Mouse (Mus musculus): ENCODE results near the gene Sept5. TPM values are rescaled to one million over a fixed set of nuclear protein-coding genes. Genes with fewer than 3 reads are reported as not detected.

The Sept5 gene
- total RNA-seq, 2 experiments from 2014 or later = 3.9 to 4.1 TPM

DNA sequence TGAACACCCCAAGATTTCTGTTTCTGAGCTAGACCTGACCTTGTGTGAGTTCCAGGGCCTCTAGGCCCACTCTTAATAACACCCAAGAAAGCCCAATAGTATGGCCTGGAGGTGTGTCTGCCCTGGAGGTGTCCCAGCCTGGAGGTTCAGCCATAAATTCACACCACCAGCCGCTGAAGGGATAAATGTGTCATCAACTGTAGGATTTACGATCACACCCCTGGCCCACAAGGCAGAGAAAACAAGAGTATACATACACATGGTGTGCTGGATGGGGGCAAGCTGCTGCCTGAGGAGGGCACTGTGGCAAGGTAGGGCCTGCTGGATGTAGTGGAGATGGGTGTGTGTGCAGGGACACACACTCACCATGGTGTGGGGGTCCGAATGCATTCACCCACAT lies 16.5 kb downstream of the Sept5 start:
- DNase-seq = no peak

DNA sequence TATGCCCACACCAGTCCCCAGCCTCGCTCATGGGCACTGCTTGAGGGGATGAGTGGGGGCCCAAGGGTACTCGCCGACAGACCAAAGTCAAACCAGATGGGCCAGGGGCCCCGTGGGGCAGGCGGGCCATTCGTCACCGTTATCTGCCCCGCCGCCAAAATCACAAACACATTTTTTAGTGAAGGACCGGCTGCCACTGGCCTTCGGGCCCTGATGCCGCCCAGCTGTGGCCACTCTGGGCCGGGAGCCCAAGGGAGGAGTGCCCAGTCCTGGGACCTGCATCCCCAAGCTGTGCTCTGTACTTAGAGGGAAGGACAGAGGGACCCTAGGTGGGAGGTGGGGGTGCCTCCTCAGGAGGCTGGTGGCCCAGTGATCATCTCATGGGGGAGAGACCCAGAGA lies 18.0 kb downstream of the Sept5 start:
- no peak for DNase-seq

DNA sequence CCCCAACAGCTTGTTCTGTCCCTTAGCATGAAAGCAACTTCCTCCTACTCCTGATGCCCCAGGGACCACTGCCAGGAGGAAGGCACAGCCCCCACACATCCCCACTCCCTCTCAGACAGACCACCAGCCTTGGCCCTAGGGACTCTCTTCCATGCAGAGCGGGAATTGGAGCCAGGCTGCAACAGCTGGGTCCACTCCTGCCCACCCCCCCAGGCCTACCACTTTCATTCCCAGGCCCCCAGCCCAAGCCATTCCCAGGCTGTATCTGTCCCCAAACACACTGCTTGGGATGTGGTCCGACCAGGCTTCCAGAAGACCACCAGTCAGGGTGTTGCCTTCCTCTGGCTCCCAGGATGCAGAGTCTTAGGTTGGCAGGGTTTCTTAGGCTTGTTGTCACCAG lies 20.7 kb downstream of the Sept5 start:
- no peak for DNase-seq

DNA sequence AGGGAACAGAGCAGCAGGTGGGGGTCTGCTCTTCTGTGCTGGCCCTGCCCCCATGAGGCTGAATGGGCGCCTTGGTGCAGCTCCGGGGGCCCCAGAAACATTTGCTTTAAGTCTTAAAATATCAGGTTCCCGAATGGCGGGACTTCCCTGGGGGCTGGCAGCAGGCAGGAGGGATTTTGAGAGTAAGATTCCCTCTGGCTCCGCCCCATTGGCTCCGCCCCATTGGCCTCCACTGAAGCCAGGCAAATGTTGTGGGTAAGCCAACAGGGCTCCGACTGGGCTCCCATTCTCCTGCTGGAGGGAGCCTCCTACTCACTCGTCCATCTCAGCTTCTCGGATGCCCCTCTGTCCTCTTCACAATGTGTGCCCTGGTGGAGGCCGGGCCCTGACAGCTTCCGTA lies 21.5 kb downstream of the Sept5 start:
- DNase-seq = no peak

DNA sequence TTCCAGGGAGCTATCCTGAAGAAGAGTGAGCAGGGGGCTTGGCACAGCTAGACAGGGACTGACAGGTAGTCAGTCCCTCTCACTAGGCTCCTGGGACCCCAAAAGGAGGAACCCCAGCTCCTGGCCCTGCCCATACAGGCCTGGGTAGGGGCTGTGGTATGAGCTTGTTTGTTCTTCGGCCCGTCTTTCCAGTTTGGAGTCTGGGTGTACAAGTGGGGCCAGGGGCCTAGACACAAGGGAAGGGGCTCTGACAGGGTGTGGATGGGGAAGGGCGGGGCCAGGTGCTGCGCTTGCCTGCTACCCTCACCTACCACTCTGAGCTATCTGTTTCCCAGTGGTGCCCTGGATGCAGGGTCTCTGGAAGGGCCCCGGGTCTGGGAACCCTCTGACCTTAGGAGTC lies 24.0 kb downstream of the Sept5 start:
- DNase-seq = no peak

DNA sequence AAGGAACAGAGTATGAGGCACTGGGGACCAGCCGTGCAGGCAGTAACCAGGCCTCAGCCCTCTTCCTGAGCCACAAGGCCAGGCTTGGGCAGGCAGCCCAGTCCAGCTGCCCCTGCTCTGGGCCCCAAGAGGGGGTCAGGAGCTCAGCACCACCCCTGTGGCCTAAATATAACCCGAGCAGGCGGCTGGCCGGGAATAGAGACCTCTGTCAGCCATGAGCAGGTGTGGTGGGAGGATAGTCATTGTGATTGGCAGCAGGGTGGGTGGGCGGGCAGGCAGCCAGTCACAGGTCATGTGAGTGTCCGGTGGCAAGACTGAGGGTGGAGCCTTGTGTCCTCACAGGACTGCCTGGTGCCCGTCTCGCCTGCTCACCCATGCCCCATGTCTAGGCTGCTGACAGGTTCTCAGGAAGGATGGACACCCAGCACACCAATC lies 25.5 kb downstream of the Sept5 start:
- DNase-seq = peak; percentile 75

DNA sequence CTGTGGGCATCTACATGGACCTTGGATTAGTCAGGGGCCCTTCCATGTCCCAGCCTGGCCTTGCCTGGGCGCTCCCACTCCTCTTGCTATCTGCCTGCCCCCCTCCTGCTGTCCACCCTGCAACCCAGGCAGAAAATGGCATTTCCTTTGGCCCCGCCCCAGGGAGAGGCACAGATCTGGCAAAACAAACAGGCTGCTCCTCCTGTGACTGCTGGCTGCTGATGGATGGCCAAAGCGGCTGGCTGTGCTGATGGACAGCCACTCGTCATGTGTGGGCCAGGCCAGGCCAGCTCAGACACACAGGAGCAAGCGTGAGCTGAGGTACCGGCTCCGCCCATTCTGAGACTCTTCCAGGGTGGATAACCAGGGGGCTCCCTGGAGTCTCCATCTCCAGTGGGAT lies 28.3 kb downstream of the Sept5 start:
- no peak for DNase-seq

DNA sequence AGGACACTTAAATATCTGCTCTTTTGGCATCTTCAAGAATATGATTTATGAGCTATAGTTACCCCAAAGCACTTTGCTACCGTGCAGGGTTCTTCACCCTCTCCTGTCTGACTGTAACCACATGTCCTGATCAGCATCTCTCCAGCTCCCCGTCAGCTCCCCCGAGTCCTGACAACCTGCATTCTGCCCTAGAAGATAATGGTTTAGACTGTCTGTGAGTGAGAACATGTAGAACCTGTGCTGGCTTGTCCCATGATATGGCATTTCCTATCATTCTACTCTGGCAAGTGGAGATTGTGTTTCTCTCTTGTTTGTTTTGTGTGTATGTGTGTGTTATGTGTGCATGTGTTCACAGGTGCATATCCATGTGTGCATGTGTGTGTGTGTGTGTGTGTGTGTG lies 31.7 kb downstream of the Sept5 start:
- no peak for DNase-seq

DNA sequence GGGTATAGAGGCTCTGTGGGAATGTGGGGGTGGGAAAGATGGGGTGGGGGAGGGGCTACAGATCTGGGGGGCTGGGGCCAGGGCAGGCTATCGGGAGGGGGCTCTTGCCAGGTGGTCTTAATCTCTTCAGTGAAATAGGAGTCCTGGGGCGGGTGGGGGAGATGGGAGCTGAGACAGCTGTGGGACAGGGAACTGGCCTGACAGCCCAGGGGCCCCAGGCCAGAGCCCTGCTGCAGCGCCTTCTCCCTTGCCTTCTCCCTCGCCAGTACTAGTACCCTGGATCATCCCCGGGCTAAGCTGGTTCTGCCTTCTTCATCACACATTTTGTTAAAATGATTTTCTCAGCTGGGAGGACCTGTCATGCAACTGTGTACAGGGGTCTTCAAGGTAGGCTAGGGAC lies 33.5 kb downstream of the Sept5 start:
- no peak for DNase-seq

DNA sequence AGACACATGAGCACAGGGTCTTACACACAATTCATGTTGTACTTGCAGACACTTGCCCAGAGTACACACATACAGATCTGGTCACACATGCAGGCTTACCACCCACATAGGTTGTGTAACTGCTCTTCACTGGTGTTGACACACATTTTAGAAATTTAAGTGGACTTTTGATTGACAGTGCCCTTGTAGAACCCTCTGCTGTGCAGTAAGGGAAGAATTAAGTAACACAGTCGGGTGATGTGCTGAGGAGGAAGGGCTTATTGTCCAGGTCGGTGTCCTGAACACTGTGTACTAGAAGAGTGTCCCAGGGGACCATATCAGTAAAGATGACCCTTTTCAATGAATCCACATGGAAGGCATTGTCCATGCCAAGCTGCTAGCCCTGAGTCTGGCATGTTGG lies 35.8 kb downstream of the Sept5 start:
- no peak for DNase-seq

DNA sequence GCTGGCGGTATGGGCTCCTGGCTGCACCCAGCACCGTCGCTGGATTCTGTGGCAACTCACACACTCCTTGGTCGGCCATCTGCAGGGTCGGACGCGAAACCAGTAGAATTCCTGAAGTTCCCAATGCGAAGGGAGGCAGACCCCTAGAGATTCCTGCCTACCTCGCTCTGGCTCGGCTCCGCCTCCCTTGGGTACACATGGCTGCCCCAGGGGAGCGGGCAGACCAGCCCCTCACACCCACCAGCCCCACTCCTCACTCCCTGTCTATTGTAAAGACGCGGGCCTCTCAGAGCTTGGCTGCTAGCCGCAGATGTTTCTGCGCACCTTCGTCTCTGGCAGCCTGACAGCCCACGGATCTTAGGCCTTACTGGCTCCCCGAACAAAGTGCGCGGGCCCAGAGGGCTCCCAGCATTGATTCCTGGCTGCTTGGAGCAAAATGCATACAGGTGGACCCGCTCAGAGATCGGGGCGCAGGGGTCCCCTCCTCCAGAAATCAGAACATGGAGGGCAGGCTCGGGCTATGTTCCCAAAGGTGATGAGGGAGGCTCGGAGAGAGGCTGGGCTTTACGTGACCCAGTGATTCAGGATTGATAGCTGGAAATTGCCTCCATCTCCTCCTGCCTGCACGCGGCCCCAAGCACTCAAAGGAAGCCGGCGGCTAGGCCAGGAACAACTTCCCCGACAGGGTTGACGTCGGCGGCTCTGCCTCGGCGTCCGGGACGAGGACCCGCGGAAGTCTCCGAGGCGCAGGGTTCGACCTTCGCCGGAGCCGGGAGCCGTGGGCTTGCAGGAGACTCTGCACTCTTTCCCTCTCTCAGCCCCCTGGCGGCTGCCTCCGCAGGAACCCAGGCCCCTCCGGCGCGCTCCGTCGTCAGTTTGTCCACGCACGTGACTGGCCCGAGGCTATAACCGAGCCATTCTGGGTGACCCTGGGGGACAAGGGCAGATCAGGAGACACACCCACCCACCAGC lies 38.4 kb downstream of the Sept5 start:
- DNase-seq = no peak

DNA sequence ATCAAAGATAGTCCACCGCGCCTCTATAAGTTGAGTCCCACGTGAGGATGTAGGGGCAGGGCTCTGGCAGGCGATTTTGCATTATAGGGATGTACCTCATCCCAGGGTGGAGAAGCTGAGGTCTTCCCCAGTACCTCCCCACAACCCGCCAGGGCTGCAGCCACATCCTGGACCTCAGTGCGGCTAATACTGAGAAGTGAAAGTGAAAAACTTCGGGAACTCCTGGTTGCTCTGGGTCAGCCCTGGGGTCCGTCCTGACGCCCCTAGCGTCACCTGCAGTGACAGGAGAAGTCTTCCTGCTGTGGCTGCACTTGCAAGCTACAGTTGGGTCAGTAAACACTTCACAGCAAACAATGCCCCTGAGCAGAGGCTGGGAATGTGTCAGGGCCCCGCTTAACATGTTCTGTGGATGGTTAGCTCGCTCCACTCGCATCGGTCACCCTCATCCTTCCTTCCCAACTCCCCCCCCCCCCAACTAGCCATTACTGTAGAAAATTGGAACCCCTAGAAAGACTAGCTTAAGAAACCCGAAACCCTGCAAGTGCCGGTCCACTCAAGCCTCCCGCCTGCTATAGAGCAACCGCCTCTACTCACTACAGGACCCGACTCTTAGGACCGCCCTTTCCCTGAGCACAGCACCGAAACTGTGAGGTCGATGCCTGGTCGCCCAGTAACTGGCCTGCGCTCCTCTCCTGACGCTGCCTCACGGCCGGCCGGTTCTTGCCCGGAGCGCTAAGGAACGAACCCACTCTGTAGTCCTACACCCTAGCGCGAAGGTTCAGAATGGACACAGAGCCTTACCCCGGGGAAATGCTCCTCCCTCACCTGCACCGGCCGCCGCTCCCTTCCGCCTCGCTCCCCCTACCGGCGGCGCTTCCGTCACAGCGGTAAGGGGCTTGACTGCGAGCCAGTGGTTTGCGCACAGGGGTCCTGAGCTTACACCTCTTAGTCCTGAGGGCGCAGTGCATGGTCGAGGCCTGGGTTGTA lies 39.7 kb downstream of the Sept5 start, which contains the start of gene Tbx1:
TSS of gene Tbx1 (minus strand) at position 868 of the 987 bp plus-strand sequence.
- DNase-seq = no peak

DNA sequence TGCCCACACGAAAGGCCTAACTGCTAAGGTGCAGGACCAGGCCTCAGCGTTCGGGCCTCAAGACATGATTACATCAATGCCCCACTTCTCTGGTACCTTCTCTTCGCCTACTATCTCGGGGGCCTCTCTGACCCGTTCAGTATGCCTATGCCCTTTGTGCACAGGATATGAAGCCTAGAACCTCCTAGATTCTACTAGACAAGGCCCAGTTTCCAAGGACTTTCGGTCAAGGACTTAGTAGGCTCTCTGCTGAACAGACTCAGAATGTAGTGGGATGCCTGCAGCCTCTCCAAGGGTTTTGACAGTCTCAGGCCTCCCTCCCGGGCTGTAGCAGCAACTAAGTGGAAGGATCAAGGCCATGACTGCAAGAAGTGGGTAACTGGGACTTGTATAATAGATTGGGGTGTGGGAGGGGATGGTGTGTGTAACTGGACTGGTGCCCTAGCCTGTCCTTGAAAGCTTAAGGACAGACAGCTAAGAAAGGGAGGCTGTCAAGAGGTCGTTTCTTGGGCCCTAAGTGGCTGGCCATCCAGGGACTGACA lies 40.6 kb downstream of the Sept5 start:
- no peak for DNase-seq

DNA sequence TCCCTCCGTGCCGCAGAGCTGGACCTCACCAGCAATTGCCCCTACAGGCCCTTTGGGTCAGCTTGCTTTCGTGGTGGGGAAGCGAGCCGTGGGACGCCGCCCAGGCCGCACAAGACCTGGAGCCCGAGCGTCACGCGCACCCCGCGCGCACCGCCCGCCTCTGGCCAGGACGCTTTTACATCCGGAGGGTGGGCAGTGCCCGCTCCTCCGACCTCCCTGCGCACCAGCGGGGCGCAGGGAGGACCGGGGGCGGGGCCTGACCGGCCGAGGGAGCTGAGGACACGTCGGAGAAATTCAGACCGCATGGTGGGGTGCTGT lies 41.1 kb downstream of the Sept5 start:
- DNase-seq = no peak

DNA sequence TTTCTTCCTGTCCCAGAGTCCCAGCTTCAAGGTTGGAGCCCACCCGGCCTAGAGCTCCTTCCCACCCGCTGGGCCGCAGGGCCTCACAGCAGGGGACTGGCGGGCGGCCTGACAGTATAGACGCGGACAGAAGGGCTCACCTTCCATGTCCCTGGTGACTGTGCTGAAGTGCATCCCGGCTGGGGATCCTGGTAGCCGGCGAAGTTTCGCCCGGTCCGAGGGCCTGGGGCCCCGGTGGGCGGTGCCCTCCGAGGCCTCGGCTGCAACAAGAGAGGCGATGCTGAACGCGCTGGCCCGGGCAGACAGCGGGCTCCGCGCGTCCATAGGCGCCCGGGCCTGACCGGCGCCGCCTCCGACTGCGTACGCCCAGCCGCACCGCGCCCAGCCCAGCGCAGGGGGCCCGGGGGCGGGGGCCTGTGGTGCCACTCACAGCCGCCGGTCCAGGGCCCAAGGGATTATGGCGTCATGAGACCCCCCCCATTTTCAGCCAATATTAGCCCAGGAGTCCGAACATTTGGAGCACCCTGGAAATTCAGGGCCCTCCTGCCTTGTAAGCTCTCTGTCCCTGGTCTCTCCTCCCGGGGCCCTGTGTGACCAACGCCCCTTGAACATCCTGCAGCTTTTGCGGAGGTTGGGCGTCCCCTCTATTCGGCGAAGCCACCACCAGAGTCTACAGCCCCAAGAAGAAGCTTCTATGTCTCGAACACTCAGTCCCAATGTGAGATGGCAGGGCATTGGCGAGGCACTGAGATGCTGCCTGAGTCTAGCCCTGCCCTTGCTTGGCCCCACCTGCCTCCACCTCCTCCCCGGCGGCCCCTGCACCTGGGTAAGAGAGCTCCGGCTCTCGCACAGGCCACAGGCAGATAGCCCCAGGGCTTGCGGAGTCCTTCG lies 41.7 kb downstream of the Sept5 start:
- no peak for DNase-seq

DNA sequence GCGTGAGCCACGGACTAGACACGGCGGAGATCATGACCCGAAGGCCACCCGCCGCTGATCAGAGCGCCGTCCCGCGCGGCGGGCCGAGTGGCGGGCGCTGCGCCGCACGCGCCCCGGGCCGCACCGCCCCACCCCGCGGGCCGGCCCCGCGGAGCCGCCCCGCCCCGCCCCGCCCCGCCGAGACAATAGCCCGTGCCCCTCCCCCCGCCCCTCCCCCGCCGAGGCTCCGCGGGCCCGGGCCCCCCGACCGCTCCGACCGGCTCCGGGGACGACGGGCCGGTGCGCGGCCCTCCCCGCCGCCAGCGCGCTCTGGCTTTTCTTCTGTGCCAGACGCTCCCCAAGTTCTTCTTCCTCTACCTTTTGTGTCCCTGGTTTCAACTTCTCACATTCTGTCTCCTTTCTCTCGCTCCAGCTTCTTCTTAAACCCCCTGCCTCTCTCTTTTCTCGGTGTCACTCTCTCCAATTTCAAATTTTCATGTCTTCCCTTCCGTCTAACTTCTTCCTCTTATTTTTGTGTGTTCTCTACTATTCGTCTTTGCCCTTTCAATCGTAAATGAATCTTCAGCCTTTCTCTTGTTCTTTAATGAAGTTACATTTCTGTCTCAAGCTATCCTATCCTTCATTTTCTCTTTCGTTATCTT lies 42.7 kb downstream of the Sept5 start:
- no peak for DNase-seq

DNA sequence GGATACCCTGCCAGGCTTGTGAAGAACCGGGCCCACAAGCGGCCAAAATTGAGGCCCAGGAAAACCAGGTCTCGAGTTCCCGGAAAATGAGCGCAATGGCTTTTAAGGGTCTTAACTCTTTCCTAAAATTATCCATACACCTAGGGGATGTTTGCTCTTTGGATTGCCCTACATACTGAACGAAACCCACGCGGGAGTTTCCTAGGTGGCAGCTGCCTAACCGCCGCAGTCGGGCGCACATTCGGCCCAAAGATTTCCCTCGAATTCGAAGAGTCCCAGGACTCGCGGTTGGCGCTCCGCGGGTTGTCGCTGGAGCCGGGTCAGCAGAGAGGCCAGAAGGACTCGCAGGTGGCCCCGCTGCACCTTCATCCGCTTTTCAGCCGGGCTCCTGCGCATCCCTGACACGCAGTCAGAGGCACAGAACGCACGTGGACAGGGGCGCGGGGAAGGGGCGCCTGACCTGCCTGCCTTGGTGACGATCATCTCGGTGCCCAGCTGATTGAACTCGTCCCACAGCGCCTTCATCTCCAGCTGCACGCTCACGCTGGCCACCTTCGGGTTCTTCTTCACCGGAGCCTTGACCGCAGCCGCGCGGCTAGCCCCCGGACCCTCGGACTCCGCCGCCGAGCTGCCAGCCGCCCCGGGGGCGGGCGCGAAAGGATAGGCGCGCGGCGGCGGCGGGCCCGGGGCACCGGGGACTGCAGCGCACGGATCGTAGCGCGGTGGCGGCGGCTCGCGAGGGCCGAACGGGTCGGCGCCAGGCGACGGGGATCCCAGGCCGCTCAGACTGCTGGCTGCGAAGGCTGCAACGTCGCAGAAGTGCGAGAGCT lies 43.5 kb downstream of the Sept5 start:
- DNase-seq = no peak

DNA sequence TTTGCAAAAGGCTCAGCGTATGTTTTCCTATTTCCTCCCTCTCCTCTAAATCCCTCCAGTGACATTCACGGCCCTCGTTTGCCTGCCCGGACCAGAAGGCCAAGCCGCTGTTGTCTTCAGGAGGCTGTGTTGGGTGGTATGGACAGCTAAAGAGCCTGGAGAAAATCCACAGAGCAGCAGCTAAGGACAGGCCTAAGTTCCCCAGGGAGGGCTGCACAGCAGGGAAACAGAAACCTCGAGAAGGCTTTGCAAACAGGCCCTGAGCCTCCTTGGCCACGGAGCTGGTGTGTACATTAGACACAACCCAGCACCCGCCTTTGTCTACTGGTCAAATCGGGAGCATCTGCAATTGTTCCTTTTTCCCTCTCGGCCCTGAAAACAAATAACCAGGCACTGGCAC lies 44.1 kb downstream of the Sept5 start:
- no peak for DNase-seq

DNA sequence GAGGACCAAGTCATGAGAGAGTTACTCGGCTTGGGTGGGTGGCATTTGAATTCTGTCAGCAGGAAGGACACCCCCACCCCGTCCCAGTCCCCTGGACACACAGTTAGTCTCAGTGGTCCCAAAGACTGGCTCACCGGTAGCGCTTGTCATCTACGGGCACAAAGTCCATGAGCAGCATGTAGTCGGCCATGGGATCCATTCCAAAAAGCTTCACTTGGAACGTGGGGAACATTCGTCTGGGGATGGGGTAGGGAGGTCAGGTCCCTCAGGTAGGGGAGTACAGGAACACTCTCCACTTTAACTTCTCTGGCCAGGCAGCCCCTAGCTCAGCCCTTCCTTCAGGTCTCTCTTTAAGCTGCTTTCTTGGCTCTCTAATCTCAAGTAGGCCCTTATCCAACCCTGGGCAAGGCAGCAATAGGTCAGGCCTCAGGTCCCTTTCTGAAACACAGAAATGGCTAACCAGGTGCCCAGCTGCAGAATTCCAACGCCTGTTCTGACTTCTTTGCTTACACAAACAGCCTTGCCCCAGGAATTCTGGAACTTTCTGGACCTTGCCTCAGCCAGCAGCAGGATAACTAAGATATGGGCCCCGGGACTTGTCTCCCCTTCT lies 44.7 kb downstream of the Sept5 start:
- DNase-seq = no peak

Data from heart, adult 18-20 months (tissue).